Mouse (Mus musculus): ENCODE measurements around the gene Rdh16. TPM values are rescaled to one million over a fixed set of nuclear protein-coding genes. Genes with fewer than 3 reads are reported as not detected.
"Not testable (repeated sequence)": the region's sequence is repeated elsewhere in the genome, so short reads cannot be mapped to it uniquely, and the experiment has no call there.

Rdh16 gene
- total and polyA plus RNA-seq, 2 experiments from 2014 or later: not detected

DNA sequence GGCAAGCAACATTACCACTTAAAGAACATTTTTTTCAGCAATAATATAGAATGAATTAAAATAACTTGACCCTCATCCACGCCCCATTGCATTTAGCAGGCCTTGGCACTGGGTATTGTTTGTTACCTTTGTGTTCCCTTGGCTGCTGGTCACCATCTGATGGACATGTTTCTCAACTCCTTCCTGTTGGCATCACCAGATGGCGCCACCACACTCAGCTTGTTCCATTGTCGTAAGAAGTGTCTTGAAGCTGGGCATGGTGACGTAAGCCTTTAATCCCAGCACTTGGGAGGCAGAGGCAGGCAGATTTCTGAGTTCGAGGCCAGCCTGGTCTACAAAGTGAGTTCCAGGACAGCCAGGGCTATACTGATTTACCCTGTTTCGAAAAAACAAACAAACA lies 24.4 kb downstream of the Rdh16 start:
- no peaks in the 10 kb centered on the region for H3K27me3 ChIP-seq (ENCODE audit: insufficient read depth, low read length)
- WGBS: 78% methylated on average over 6 of the region's 6 CpGs
- H3K4me1 ChIP-seq (ENCODE audit: insufficient read depth, low read length): no peaks in the 10 kb centered on the region
- H3K9me3 ChIP-seq (ENCODE audit: low read length): no peaks in the 10 kb centered on the region
- H3K36me3 ChIP-seq (ENCODE audit: insufficient read depth, low read length): no peaks in the 10 kb centered on the region
- H3K9ac ChIP-seq (replicated peaks; ENCODE audit: low read length, poor library complexity, severe bottlenecking): no peak overlapping the region
- ATAC-seq (ENCODE audit: low FRiP score) (no peak), DNase-seq (ENCODE audit: low spot score) (no peak)
- TF ChIP-seq CTCF (IDR thresholded peaks at IDR 0.05): peak; percentile 44
- no peak overlapping the region for H3K4me2 ChIP-seq (ENCODE audit: low read depth, low read length, poor library complexity, severe bottlenecking)
- H3K27ac ChIP-seq (ENCODE audit: low read depth, low read length): no peak overlapping the region
- H3K4me3 ChIP-seq (ENCODE audit: low read depth, low read length): no peak overlapping the region

DNA sequence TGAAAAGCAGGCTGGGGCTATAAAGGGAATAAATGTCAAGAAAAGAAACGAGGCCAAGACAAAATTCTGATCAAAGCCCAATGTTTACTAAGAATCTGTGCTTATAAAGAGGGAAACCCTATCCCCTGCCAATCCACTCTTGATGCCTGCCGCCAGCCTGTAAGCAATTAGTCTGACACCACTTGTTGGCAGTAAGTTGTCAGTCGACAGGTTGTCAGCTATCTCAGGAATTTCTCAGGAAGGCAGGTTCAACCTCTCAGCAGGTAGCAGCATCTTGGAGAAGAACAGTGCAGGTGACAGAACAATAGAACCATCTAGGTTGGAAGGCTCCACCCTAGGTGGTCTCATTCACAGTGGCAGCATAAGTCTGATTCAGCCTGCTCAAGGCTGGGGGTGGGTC lies 28.2 kb downstream of the Rdh16 start:
- TF ChIP-seq CTCF (IDR thresholded peaks at IDR 0.05): no peak
- 77% methylated on average over 3 of the region's 3 CpGs for WGBS
- no peak overlapping the region for H3K9ac ChIP-seq (replicated peaks; ENCODE audit: low read length, poor library complexity, severe bottlenecking)
- H3K27me3 ChIP-seq (ENCODE audit: insufficient read depth, low read length): no peaks in the 10 kb centered on the region
- no peaks in the 10 kb centered on the region for H3K9me3 ChIP-seq (ENCODE audit: low read length)
- ATAC-seq (ENCODE audit: low FRiP score) (no peak), DNase-seq (ENCODE audit: low spot score) (no peak)
- no peak overlapping the region for H3K4me2 ChIP-seq (ENCODE audit: low read depth, low read length, poor library complexity, severe bottlenecking)
- H3K27ac ChIP-seq (ENCODE audit: low read depth, low read length): no peak overlapping the region
- no peaks in the 10 kb centered on the region for H3K36me3 ChIP-seq (ENCODE audit: insufficient read depth, low read length)
- no peaks in the 10 kb centered on the region for H3K4me1 ChIP-seq (ENCODE audit: insufficient read depth, low read length)
- H3K4me3 ChIP-seq (ENCODE audit: low read depth, low read length): no peak overlapping the region

DNA sequence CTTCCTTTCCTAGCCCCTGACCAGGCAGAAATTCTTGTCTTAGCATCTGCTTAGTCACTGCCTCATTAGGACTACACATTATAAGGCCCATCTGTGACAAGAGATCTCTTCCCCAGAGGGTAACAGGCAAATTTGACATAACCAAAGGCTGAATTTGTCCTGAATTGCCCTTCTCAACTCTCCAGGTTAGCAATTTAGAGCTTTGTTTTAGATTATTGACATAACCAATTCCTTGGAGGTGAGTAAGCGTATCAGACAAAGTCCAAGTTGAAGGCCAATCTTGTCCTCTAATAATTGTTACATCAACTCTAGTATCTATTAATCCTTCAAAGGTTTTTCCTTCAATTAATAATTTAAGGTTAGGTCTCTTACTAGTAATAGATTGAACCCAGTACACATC lies 33.2 kb downstream of the Rdh16 start:
- H3K27ac ChIP-seq (ENCODE audit: low read depth, low read length); DNase-seq (ENCODE audit: low spot score); H3K9ac ChIP-seq (replicated peaks; ENCODE audit: low read length, poor library complexity, severe bottlenecking); H3K27me3 ChIP-seq (ENCODE audit: insufficient read depth, low read length); H3K36me3 ChIP-seq (ENCODE audit: insufficient read depth, low read length); H3K9me3 ChIP-seq (ENCODE audit: low read length); H3K4me1 ChIP-seq (ENCODE audit: insufficient read depth, low read length); ATAC-seq (ENCODE audit: low FRiP score); H3K4me2 ChIP-seq (ENCODE audit: low read depth, low read length, poor library complexity, severe bottlenecking); H3K4me3 ChIP-seq (ENCODE audit: low read depth, low read length): not testable (repeated sequence)
- 97% methylated on average over 1 of the region's 1 CpGs for WGBS

DNA sequence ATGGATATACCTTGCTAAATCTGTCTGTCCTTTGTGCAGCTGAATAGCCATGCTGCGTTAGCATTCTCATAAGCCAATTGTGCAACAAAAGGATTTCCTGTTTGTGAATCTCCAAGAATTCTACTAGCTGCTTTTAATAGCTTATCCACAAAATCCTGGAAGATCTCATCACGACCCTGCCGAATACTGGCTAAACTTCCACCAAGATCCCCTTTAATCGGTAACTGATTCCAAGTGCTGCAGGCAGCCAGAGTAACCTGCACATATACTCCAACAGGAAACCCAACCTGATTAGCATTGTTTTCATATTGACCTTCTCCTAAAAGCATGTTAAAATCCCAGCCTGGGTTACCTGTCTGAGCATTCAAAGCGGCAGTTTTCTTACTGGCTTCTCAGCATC lies 34.3 kb downstream of the Rdh16 start:
- no peaks in the 10 kb centered on the region for H3K27me3 ChIP-seq (ENCODE audit: insufficient read depth, low read length)
- 75% methylated on average over 5 of the region's 5 CpGs for WGBS
- H3K9ac ChIP-seq (replicated peaks; ENCODE audit: low read length, poor library complexity, severe bottlenecking): no peak overlapping the region
- H3K4me1 ChIP-seq (ENCODE audit: insufficient read depth, low read length): no peaks in the 10 kb centered on the region
- no peak for ATAC-seq (ENCODE audit: low FRiP score)
- TF ChIP-seq CTCF (IDR thresholded peaks at IDR 0.05): no peak
- no peaks in the 10 kb centered on the region for H3K9me3 ChIP-seq (ENCODE audit: low read length)
- no peak overlapping the region for H3K27ac ChIP-seq (ENCODE audit: low read depth, low read length)
- no peaks in the 10 kb centered on the region for H3K36me3 ChIP-seq (ENCODE audit: insufficient read depth, low read length)
- H3K4me2 ChIP-seq (ENCODE audit: low read depth, low read length, poor library complexity, severe bottlenecking): no peak overlapping the region
- no peak for DNase-seq (ENCODE audit: low spot score)
- H3K4me3 ChIP-seq (ENCODE audit: low read depth, low read length): no peak overlapping the region

DNA sequence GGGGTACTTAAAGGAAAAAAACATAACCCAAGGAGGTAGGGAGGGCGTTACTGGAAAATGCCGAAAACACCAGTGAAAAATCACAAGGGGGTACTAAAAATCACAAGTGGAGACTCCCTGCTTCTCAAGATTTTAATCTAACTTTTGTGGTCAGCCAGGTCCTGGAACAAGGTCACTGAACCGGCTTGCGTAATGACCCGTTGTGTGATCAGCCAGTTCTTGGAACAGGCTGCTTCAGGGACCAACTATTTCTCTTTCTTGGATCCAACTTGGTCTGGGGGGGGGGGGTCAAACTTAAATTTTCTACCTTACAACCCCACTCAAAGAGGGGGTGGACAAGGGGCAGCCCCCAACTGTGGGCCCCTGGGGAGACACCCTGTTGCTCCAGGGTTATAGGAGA lies 36.8 kb downstream of the Rdh16 start:
- H3K9ac ChIP-seq (replicated peaks; ENCODE audit: low read length, poor library complexity, severe bottlenecking); H3K4me3 ChIP-seq (ENCODE audit: low read depth, low read length); H3K9me3 ChIP-seq (ENCODE audit: low read length); DNase-seq (ENCODE audit: low spot score); H3K27ac ChIP-seq (ENCODE audit: low read depth, low read length); H3K4me2 ChIP-seq (ENCODE audit: low read depth, low read length, poor library complexity, severe bottlenecking); H3K4me1 ChIP-seq (ENCODE audit: insufficient read depth, low read length); H3K36me3 ChIP-seq (ENCODE audit: insufficient read depth, low read length); ATAC-seq (ENCODE audit: low FRiP score); H3K27me3 ChIP-seq (ENCODE audit: insufficient read depth, low read length): not testable (repeated sequence)
- 90% methylated on average over 5 of the region's 5 CpGs for WGBS

DNA sequence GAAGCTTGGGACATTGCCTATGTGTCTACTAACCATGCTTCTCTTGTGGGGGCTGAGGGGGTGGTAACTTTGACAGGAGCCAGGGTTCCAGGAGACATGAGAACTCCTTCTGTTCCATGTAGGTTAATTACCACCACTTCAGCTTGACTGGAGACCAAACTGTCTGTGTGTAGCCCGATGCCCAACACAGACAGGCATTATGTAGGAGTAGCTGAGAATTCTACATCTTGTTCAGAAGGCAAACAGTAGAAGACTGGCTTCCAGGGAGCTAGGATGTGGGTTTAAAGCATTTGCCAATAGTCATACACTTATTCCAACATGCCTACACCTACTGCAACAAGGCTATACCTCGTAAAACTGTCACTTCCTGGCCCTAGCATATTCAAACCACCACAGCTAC lies 37.6 kb downstream of the Rdh16 start:
- TF ChIP-seq CTCF (IDR thresholded peaks at IDR 0.05): no peak
- no peak overlapping the region for H3K4me3 ChIP-seq (ENCODE audit: low read depth, low read length)
- H3K4me2 ChIP-seq (ENCODE audit: low read depth, low read length, poor library complexity, severe bottlenecking): no peak overlapping the region
- DNase-seq (ENCODE audit: low spot score): no peak
- H3K27ac ChIP-seq (ENCODE audit: low read depth, low read length): no peak overlapping the region
- no peaks in the 10 kb centered on the region for H3K27me3 ChIP-seq (ENCODE audit: insufficient read depth, low read length)
- no peaks in the 10 kb centered on the region for H3K36me3 ChIP-seq (ENCODE audit: insufficient read depth, low read length)
- no peak for ATAC-seq (ENCODE audit: low FRiP score)
- WGBS: 80% methylated on average over 2 of the region's 2 CpGs
- H3K4me1 ChIP-seq (ENCODE audit: insufficient read depth, low read length): no peaks in the 10 kb centered on the region
- H3K9ac ChIP-seq (replicated peaks; ENCODE audit: low read length, poor library complexity, severe bottlenecking): no peak overlapping the region
- H3K9me3 ChIP-seq (ENCODE audit: low read length): no peaks in the 10 kb centered on the region

DNA sequence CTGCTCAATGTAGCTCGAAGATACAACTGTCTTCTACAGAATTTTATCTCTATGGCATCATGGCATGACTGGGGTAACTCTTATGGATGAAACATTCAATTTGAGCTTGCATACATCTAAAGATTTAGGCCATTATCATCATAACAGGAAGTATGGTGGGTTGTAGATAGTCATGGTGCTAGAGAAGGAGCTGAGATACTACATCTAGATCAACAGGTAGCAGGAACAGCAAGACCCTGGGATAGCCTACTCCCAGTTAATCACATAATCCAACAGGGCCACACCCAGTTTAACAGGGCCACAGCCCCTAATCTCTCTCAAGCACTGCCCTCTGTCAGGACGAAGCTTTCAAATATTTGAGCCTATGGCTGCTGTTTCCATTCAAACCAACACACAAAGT lies 39.8 kb downstream of the Rdh16 start:
- WGBS: 61% methylated on average over 2 of the region's 2 CpGs
- no peak overlapping the region for H3K4me2 ChIP-seq (ENCODE audit: low read depth, low read length, poor library complexity, severe bottlenecking)
- H3K4me1 ChIP-seq (ENCODE audit: insufficient read depth, low read length): no peaks in the 10 kb centered on the region
- no peak overlapping the region for H3K9ac ChIP-seq (replicated peaks; ENCODE audit: low read length, poor library complexity, severe bottlenecking)
- no peaks in the 10 kb centered on the region for H3K27me3 ChIP-seq (ENCODE audit: insufficient read depth, low read length)
- no peak overlapping the region for H3K4me3 ChIP-seq (ENCODE audit: low read depth, low read length)
- TF ChIP-seq CTCF (IDR thresholded peaks at IDR 0.05): no peak
- ATAC-seq (ENCODE audit: low FRiP score) (no peak), DNase-seq (ENCODE audit: low spot score) (no peak)
- no peak overlapping the region for H3K27ac ChIP-seq (ENCODE audit: low read depth, low read length)
- no peaks in the 10 kb centered on the region for H3K9me3 ChIP-seq (ENCODE audit: low read length)
- H3K36me3 ChIP-seq (ENCODE audit: insufficient read depth, low read length): no peaks in the 10 kb centered on the region

DNA sequence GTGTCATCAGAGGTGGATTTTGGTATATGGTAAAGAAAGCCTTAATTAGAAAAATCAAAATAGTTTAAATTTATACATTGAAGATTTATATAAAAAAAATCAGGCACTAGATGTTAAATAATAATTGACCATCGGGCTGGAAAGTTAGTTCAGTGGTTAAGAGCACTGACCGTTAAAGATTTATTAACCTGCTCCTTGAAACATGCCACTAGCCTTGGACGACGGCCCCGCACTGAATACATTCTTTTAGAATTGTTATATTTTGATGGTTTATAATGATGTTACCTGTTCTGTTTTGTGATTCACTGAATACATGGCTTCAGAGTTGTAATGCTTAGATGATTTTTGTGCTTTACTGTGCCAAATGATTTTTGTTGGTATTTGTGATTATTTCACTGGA lies 45.0 kb downstream of the Rdh16 start:
- DNase-seq (ENCODE audit: low spot score); H3K9ac ChIP-seq (replicated peaks; ENCODE audit: low read length, poor library complexity, severe bottlenecking); H3K9me3 ChIP-seq (ENCODE audit: low read length); H3K27ac ChIP-seq (ENCODE audit: low read depth, low read length); ATAC-seq (ENCODE audit: low FRiP score); H3K36me3 ChIP-seq (ENCODE audit: insufficient read depth, low read length); H3K27me3 ChIP-seq (ENCODE audit: insufficient read depth, low read length); H3K4me1 ChIP-seq (ENCODE audit: insufficient read depth, low read length); H3K4me2 ChIP-seq (ENCODE audit: low read depth, low read length, poor library complexity, severe bottlenecking); H3K4me3 ChIP-seq (ENCODE audit: low read depth, low read length): not testable (repeated sequence)
- WGBS: 95% methylated on average over 5 of the region's 5 CpGs

Data from midbrain, postnatal 0 days (tissue).